ENCODE assay signal across 16 mouse cellular contexts in genomic region chr9:102638963-102639362, GRCm38 (mm10). TPM values are rescaled to one million over a fixed set of nuclear protein-coding genes. Genes with fewer than 3 reads are reported as not detected.
DNase-seq lines count a peak whose midpoint lies in the region; ATAC-seq and TF ChIP-seq lines count a peak whose summit lies in the region.
"Had no signal": no experiment of that assay in that cellular context is flagged by ENCODE, and none has a peak within 500 bp of the region (broad histone marks: within the 10 kb centered on the region; RNA-seq: fewer than 3 reads in every experiment).

No protein-coding gene starts in this region.

- H3K36me3 ChIP-seq in heart, embryonic 15.5 days, result no peaks in the 10 kb centered on the region
- peaks cover 5% of the 10 kb centered on the region; the same call in 1 of the 2 replicates for H3K36me3 ChIP-seq in lung, embryonic 14.5 days (ENCODE audit: insufficient read depth)
- H3K36me3 ChIP-seq in embryonic facial prominence, embryonic 12.5 days, result peaks cover 4% of the 10 kb centered on the region; the same call in 1 of the 2 replicates
- H3K36me3 ChIP-seq in limb, embryonic 15.5 days, result 0 out of 2 replicates have a peak, but pooled peaks cover 4% of the 10 kb centered on the region
- no peaks in the 10 kb centered on the region for H3K36me3 ChIP-seq in midbrain, embryonic 16.5 days (ENCODE audit: control insufficient read depth, insufficient read depth, low read length)
- H3K36me3 ChIP-seq: heart, embryonic 10.5 days; hindbrain, embryonic 15.5 days had no signal

- no peaks in the 10 kb centered on the region for H3K27me3 ChIP-seq in heart, embryonic 15.5 days
- no peaks in the 10 kb centered on the region for H3K27me3 ChIP-seq in lung, embryonic 14.5 days (ENCODE audit: insufficient read depth, low read length)
- H3K27me3 ChIP-seq in embryonic facial prominence, embryonic 12.5 days, result no peaks in the 10 kb centered on the region
- H3K27me3 ChIP-seq in limb, embryonic 15.5 days, result no peaks in the 10 kb centered on the region
- H3K27me3 ChIP-seq in midbrain, embryonic 16.5 days (ENCODE audit: control insufficient read depth, insufficient read depth, low read depth, low read length), result no peaks in the 10 kb centered on the region
- H3K27me3 ChIP-seq: hindbrain, embryonic 15.5 days; neural tube, embryonic 12.5 days had no signal

- ATAC-seq in heart, embryonic 15.5 days (replicated peaks; ENCODE audit: insufficient number of reproducible peaks, insufficient read depth, low FRiP score, low read depth), result no peak
- no peak for ATAC-seq in lung, embryonic 14.5 days (ENCODE audit: insufficient read depth)
- no peak for ATAC-seq in embryonic facial prominence, embryonic 12.5 days (ENCODE audit: insufficient number of reproducible peaks, insufficient read depth, low FRiP score, low TSS enrichment)
- ATAC-seq in limb, embryonic 15.5 days (ENCODE audit: insufficient number of reproducible peaks, low FRiP score, low TSS enrichment, low read depth), result no peak
- ATAC-seq in midbrain, embryonic 16.5 days, result no peak
- ATAC-seq: forebrain, postnatal 0 days had no signal

- H3K9ac ChIP-seq in heart, embryonic 15.5 days, result no peak overlapping the region
- no peak overlapping the region for H3K9ac ChIP-seq in lung, embryonic 14.5 days
- H3K9ac ChIP-seq in embryonic facial prominence, embryonic 12.5 days, result no peak overlapping the region
- H3K9ac ChIP-seq in limb, embryonic 15.5 days, result no peak overlapping the region
- no peak overlapping the region for H3K9ac ChIP-seq in midbrain, embryonic 16.5 days (ENCODE audit: low read depth, low read length)
- H3K9ac ChIP-seq: forebrain, postnatal 0 days; hindbrain, embryonic 15.5 days; liver, embryonic 13.5 days; neural tube, embryonic 12.5 days had no signal

- H3K4me1 ChIP-seq in heart, embryonic 15.5 days (replicated peaks), result peaks cover 55% of the 10 kb centered on the region
- peaks cover 30% of the 10 kb centered on the region for H3K4me1 ChIP-seq in lung, embryonic 14.5 days (ENCODE audit: insufficient read depth)
- H3K4me1 ChIP-seq in embryonic facial prominence, embryonic 12.5 days, result peaks cover 37% of the 10 kb centered on the region
- H3K4me1 ChIP-seq in limb, embryonic 15.5 days, result peaks cover 55% of the 10 kb centered on the region
- peaks cover 10% of the 10 kb centered on the region for H3K4me1 ChIP-seq in midbrain, embryonic 16.5 days (ENCODE audit: control insufficient read depth, insufficient read depth, low read length)

- peak overlapping the region; percentile 46; the same call in 1 of the 2 replicates for H3K27ac ChIP-seq in heart, embryonic 15.5 days
- H3K27ac ChIP-seq in lung, embryonic 14.5 days (ENCODE audit: low read depth), result peak overlapping the region; percentile 59; the same call in 1 of the 2 replicates
- H3K27ac ChIP-seq in embryonic facial prominence, embryonic 12.5 days, result 0 out of 2 replicates have a peak overlapping the region, but pooled peaks have one; percentile 20
- H3K27ac ChIP-seq in limb, embryonic 15.5 days, result peak overlapping the region; percentile 58; the same call in 1 of the 2 replicates
- no peak overlapping the region for H3K27ac ChIP-seq in midbrain, embryonic 16.5 days (ENCODE audit: low read length)
- H3K27ac ChIP-seq: heart, embryonic 10.5 days; hindbrain, embryonic 15.5 days; neural tube, embryonic 12.5 days had no signal

- no peak overlapping the region for H3K4me3 ChIP-seq in heart, embryonic 15.5 days
- no peak overlapping the region for H3K4me3 ChIP-seq in lung, embryonic 14.5 days (ENCODE audit: low read depth, low read length)
- no peak overlapping the region for H3K4me3 ChIP-seq in embryonic facial prominence, embryonic 12.5 days
- no peak overlapping the region for H3K4me3 ChIP-seq in limb, embryonic 15.5 days
- H3K4me3 ChIP-seq in midbrain, embryonic 16.5 days (ENCODE audit: low read depth, low read length), result no peak overlapping the region
- H3K4me3 ChIP-seq: heart, embryonic 10.5 days; hindbrain, embryonic 15.5 days; liver, embryonic 13.5 days; neural tube, embryonic 12.5 days had no signal

- WGBS in heart, embryonic 15.5 days, result 43% methylated on average over 7 of the region's 7 CpGs
- WGBS in lung, embryonic 14.5 days, result 33% methylated on average over 7 of the region's 7 CpGs
- 53% methylated on average over 7 of the region's 7 CpGs for WGBS in embryonic facial prominence, embryonic 12.5 days
- WGBS in limb, embryonic 15.5 days, result 44% methylated on average over 7 of the region's 7 CpGs
- 71% methylated on average over 7 of the region's 7 CpGs for WGBS in midbrain, embryonic 16.5 days

- H3K9me3 ChIP-seq in heart, embryonic 15.5 days (replicated peaks), result no peaks in the 10 kb centered on the region
- no peaks in the 10 kb centered on the region for H3K9me3 ChIP-seq in lung, embryonic 14.5 days (ENCODE audit: low read depth, low read length)
- no peaks in the 10 kb centered on the region for H3K9me3 ChIP-seq in embryonic facial prominence, embryonic 12.5 days
- H3K9me3 ChIP-seq in limb, embryonic 15.5 days, result no peaks in the 10 kb centered on the region
- H3K9me3 ChIP-seq in midbrain, embryonic 16.5 days (replicated peaks; ENCODE audit: control insufficient read depth, low read length, poor library complexity, severe bottlenecking), result no peaks in the 10 kb centered on the region
- H3K9me3 ChIP-seq: G1E; heart, embryonic 10.5 days; hindbrain, embryonic 15.5 days; liver, embryonic 13.5 days; neural tube, embryonic 12.5 days had no signal

- no peak for TF ChIP-seq CTCF in lung, embryonic 14.5 days (IDR thresholded peaks at IDR 0.05; ENCODE audit: low read depth)

- DNase-seq in heart, adult 9 months (ENCODE audit: low spot score in 2 of 2), result no peak
- peak; percentile 90 for DNase-seq in lung, embryonic 14.5 days
- DNase-seq in lung, postnatal 10 days, result no peak
- DNase-seq in cerebellum, adult 11 months, result no peak
- DNase-seq: adrenal gland, postnatal 36 days; forebrain, postnatal 0 days; gastrocnemius, postnatal 10 days; liver, embryonic 13.5 days had no signal

- no peak overlapping the region for H3K4me2 ChIP-seq in heart, embryonic 15.5 days
- no peak overlapping the region for H3K4me2 ChIP-seq in lung, embryonic 14.5 days
- H3K4me2 ChIP-seq in embryonic facial prominence, embryonic 12.5 days (replicated peaks), result no peak overlapping the region
- no peak overlapping the region for H3K4me2 ChIP-seq in limb, embryonic 15.5 days
- no peak overlapping the region for H3K4me2 ChIP-seq in midbrain, embryonic 16.5 days (ENCODE audit: low read length)
- H3K4me2 ChIP-seq: hindbrain, embryonic 15.5 days; liver, embryonic 13.5 days; neural tube, embryonic 12.5 days had no signal

RNA-seq across cellular contexts. Expression of gene Cep63, which starts 12.6 kb away (rescaled TPM):
- 49.5 and 50.2 TPM in 2 replicates for polyA plus RNA-seq in heart, embryonic 15.5 days (2015; fragmentation: Nextera tagmentation; extraction: Ambion mirVana)
- polyA plus RNA-seq in lung, embryonic 14.5 days (2014; fragmentation: Nextera tagmentation; extraction: Ambion mirVana), result 44.2 and 47.5 TPM in 2 replicates
- 53.0 and 55.9 TPM in 2 replicates for polyA plus RNA-seq in embryonic facial prominence, embryonic 12.5 days (2016; fragmentation: Nextera tagmentation; extraction: Ambion mirVana)
- 43.9 and 47.0 TPM in 2 replicates for polyA plus RNA-seq in limb, embryonic 15.5 days (2015; fragmentation: Nextera tagmentation; extraction: Ambion mirVana)
- 36.0 and 39.4 TPM in 2 replicates for polyA plus RNA-seq in midbrain, embryonic 16.5 days (2015; fragmentation: Nextera tagmentation; extraction: Ambion mirVana)

RNA-seq across cellular contexts. Expression of gene Anapc13, which starts 12.9 kb away (rescaled TPM):
- polyA plus RNA-seq in heart, embryonic 15.5 days (2015; fragmentation: Nextera tagmentation; extraction: Ambion mirVana), result 216 and 286 TPM in 2 replicates
- 166 and 188 TPM in 2 replicates for polyA plus RNA-seq in lung, embryonic 14.5 days (2014; fragmentation: Nextera tagmentation; extraction: Ambion mirVana)
- 184 and 185 TPM in 2 replicates for polyA plus RNA-seq in embryonic facial prominence, embryonic 12.5 days (2016; fragmentation: Nextera tagmentation; extraction: Ambion mirVana)
- polyA plus RNA-seq in limb, embryonic 15.5 days (2015; fragmentation: Nextera tagmentation; extraction: Ambion mirVana), result 173 and 174 TPM in 2 replicates
- 116 and 126 TPM in 2 replicates for polyA plus RNA-seq in midbrain, embryonic 16.5 days (2015; fragmentation: Nextera tagmentation; extraction: Ambion mirVana)
